Mouse (Mus musculus) forebrain, embryonic 10.5 days (tissue): ENCODE data around the gene Rbm33. TPM values are rescaled to one million over a fixed set of nuclear protein-coding genes. Genes with fewer than 3 reads are reported as not detected.

Source experiments
- DNase-seq: peaks from one replicate; pipeline ENCODE4 v3.0.0-alpha.2; 2017; ENCODE audit warnings: low spot score; ENCODE audit errors: extremely low spot score
- H3K27ac ChIP-seq: fragments of 300-500 bp; sonication (generic); 2 replicates; pipeline ENCODE4 v1.5.1; 2016; ENCODE audit warnings: mild to moderate bottlenecking
- H3K27me3 ChIP-seq: fragments of 300-500 bp; sonication (generic); 2 replicates; pipeline ENCODE4 v1.6.1; 2016; ENCODE audit warnings: mild to moderate bottlenecking; ENCODE audit not compliant: poor library complexity, severe bottlenecking
- H3K36me3 ChIP-seq: fragments of 300-500 bp; sonication (generic); replicated peaks from 2 replicates; pipeline ENCODE4 v1.6.1; 2016; ENCODE audit warnings: mild to moderate bottlenecking, moderate library complexity
- H3K4me1 ChIP-seq: fragments of 300-500 bp; sonication (generic); 2 replicates; pipeline ENCODE4 v1.6.1; 2016
- H3K4me3 ChIP-seq: fragments of 300-500 bp; sonication (generic); 2 replicates; pipeline ENCODE4 v1.5.1; 2016; ENCODE audit warnings: mild to moderate bottlenecking, moderate library complexity
- H3K9me3 ChIP-seq: fragments of 300-500 bp; sonication (generic); 2 replicates; pipeline ENCODE4 v1.6.1; 2016; ENCODE audit warnings: mild to moderate bottlenecking, moderate library complexity
- WGBS: fragments of 180-500 bp; shearing (Covaris S2); methylation state at CpG from one replicate; pipeline ENCODE4 v1.1.7; 2016; 5-methylcytosine and 5-hydroxymethylcytosine counted together
- polyA plus RNA-seq: library from polyadenylated mRNA; unstranded; fragments of >200 nt; fragmentation: Nextera tagmentation; extraction: Ambion mirVana; gene quantifications from 2 replicates; pipeline ENCODE4 v1.2.1, GENCODE M21; 2016

Rbm33 gene
- polyA plus RNA-seq, 1 experiment from 2014 or later: 15.2 TPM

- no peak for DNase-seq
- H3K4me1 ChIP-seq: no peaks in the 10 kb centered on the region
- H3K27ac ChIP-seq: no peak overlapping the region
- H3K36me3 ChIP-seq: peaks cover 88% of the 10 kb centered on the region
- H3K9me3 ChIP-seq: no peaks in the 10 kb centered on the region; the same call in 1 of the 2 replicates
- H3K27me3 ChIP-seq: no peaks in the 10 kb centered on the region
- H3K4me3 ChIP-seq: no peak overlapping the region
Observed at GRCm38 (mm10) chr5:28351857-28352513, 35.1 kb downstream of the Rbm33 start.

- no peaks in the 10 kb centered on the region for H3K4me1 ChIP-seq
- no peaks in the 10 kb centered on the region; the same call in 1 of the 2 replicates for H3K9me3 ChIP-seq
- no peak overlapping the region for H3K4me3 ChIP-seq
- peaks cover 91% of the 10 kb centered on the region for H3K36me3 ChIP-seq
- H3K27me3 ChIP-seq: no peaks in the 10 kb centered on the region
- no peak for DNase-seq
- no peak overlapping the region for H3K27ac ChIP-seq
Observed at GRCm38 (mm10) chr5:28355614-28356013, 38.7 kb downstream of the Rbm33 start.

DNA sequence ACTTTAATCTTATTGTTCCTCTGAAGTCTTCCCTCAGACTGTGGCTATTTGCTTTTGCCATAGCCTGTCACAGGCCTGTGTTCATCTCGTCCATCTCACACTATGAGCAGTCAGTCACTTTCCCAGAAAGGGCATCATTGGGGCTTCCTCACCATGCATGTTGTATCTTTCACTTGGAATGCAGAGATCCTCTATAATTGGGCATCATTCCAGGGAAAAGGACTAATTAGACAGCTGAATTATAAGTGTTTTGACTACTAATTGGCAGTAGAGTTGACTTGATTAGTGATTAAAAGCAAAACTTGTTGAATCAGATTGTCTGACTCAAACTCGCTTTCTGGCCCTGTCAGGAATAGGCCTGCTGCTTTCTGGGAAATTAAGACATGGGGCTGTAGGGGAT, 43.8 kb downstream of the Rbm33 start:
- Histone ChIP-seq H3K36me3 (peaks cover 92% of the 10 kb centered on the region), H3K4me1 (no peaks in the 10 kb centered on the region), H3K9me3 (no peaks in the 10 kb centered on the region), H3K27ac (no peak overlapping the region), H3K4me3 (no peak overlapping the region), H3K27me3 (no peaks in the 10 kb centered on the region)
- no peak for DNase-seq
- WGBS: 88% methylated on average over 2 of the region's 2 CpGs

DNA sequence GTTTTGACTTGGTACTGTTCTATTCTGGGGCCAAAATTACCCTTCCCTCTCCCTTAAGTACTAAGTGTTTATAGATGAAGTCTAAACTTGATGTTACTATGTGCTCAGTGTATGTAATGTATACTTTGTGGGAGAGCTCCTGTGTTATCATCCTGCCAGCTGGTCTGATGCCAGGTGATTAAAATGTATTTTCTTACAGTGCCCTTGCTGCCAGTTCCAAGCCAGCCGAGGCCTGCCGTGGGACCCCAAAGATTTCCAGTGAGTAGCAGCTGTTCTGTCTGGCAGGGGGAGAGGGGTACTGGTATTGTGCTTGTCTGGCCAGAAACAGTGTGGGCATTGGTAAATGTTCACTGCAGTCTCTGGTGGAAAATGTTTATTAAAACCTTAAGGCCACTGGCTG, 51.1 kb downstream of the Rbm33 start:
- Histone ChIP-seq H3K4me1 (no peaks in the 10 kb centered on the region), H3K9me3 (no peaks in the 10 kb centered on the region), H3K27ac (no peak overlapping the region), H3K27me3 (no peaks in the 10 kb centered on the region), H3K36me3 (peaks cover 86% of the 10 kb centered on the region), H3K4me3 (no peak overlapping the region)
- WGBS: 100% methylated on average over 2 of the region's 2 CpGs
- DNase-seq: no peak

DNA sequence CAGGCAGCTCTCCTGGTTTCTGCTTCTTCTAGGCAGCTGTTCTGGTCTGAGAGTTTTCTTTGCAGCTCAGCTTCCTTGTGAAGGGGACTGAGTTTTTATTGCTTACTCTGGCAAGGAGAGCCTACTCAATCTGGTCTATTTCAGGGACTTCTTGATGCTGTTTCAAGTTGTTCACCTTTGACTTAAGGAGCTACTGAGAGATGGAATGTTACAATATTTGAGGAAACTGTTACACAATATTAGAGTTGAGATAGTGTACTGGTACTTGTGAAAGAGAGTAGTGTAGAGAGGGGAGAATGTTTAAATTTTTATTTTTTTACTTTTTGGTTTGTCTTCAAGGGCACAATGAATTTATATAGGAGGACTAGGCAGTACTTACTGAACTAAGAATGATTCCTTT, 53.9 kb downstream of the Rbm33 start:
- no peaks in the 10 kb centered on the region for H3K27me3 ChIP-seq
- peaks cover 8% of the 10 kb centered on the region; the same call in 1 of the 2 replicates for H3K4me1 ChIP-seq
- H3K36me3 ChIP-seq: peaks cover 76% of the 10 kb centered on the region
- H3K9me3 ChIP-seq: no peaks in the 10 kb centered on the region
- H3K27ac ChIP-seq: no peak overlapping the region
- DNase-seq: no peak
- H3K4me3 ChIP-seq: no peak overlapping the region

DNA sequence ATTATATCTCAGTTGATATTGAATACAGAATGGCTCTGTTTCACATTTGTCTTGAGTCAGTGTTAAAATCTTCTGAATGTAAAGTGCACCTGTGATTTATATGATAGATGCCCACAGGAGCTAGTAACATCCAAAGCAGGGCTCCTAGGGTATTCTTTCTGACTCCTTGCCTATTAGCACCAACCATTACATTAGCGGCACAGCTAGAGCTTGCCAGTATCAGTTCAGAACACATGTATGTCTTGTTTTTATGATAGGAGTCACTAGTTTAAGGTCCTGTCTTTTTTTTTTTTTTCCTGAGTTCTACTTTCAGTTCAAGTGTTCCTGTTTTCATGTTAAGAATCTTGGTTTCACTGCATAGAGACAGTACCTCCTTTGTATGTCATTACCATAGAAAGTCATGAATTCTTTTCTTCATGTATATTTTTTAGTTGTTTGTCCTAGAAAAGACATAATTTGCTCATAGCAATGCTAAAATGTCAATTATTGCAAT, 55.3 kb downstream of the Rbm33 start:
- Histone ChIP-seq H3K27ac (no peak overlapping the region), H3K9me3 (no peaks in the 10 kb centered on the region), H3K4me3 (no peak overlapping the region), H3K27me3 (no peaks in the 10 kb centered on the region), H3K36me3 (peaks cover 74% of the 10 kb centered on the region), H3K4me1 (peaks cover 8% of the 10 kb centered on the region; the same call in 1 of the 2 replicates)
- WGBS: 97% methylated on average over 1 of the region's 1 CpGs
- DNase-seq: no peak

DNA sequence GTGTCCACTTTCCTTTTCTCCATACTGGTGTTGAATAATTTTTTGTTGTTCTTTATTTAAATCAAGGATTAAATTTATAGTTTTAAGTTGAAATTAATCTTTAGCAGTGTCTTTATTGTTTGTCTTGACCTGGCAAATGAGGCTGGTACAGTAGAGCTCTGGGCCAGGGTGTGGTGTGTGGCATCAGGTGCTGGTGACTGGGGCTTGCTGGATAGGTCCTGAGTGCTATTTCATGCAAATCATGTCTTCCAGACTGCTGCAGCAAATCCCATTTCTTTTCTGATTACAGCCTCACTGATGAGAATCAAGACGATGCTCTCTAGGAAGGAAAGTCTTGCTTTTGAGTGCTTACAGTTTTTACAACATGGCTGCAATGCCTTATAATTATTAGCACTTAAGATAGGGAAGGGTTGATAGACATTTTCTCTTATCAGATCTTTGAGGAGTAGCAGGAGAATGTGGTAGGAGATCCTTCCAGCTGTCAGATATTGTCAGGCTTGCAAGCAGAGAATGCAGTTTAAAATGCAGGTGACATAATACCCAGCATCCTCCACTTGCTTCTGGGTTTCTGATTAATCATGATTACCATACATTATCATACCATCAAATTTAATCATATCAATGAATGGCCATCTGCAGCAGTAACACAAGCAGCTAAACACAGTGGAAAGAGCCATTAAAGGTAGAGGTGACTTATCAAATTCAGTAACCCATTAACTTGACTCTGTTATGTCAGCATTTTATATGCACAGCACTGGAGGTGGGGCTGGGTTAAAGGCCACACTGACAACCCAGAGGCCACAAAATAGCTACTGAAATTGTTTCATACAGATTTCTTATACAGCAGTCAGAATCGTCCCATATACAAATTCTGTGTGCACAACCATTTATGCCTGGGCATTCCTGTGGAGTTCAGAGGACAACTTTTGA, 56.8 kb downstream of the Rbm33 start:
- Histone ChIP-seq H3K36me3 (peaks cover 72% of the 10 kb centered on the region), H3K4me3 (no peak overlapping the region), H3K4me1 (peaks cover 8% of the 10 kb centered on the region; the same call in 1 of the 2 replicates), H3K27me3 (no peaks in the 10 kb centered on the region), H3K9me3 (no peaks in the 10 kb centered on the region), H3K27ac (no peak overlapping the region)
- DNase-seq: no peak
- WGBS: 95% methylated on average over 2 of the region's 2 CpGs

- Histone ChIP-seq H3K27ac (no peak overlapping the region), H3K9me3 (no peaks in the 10 kb centered on the region), H3K36me3 (peaks cover 64% of the 10 kb centered on the region), H3K27me3 (no peaks in the 10 kb centered on the region), H3K4me3 (no peak overlapping the region), H3K4me1 (peaks cover 8% of the 10 kb centered on the region; the same call in 1 of the 2 replicates)
- DNase-seq: no peak
Observed at GRCm38 (mm10) chr5:28377299-28377698, 60.4 kb downstream of the Rbm33 start.

- no peaks in the 10 kb centered on the region for H3K27me3 ChIP-seq
- no peaks in the 10 kb centered on the region for H3K4me1 ChIP-seq
- no peak overlapping the region for H3K27ac ChIP-seq
- no peaks in the 10 kb centered on the region for H3K9me3 ChIP-seq
- no peak overlapping the region for H3K4me3 ChIP-seq
- no peak for DNase-seq
- peaks cover 59% of the 10 kb centered on the region for H3K36me3 ChIP-seq
- 95% methylated on average over 1 of the region's 1 CpGs for WGBS
Observed at GRCm38 (mm10) chr5:28382289-28382688, 65.4 kb downstream of the Rbm33 start.

- no peaks in the 10 kb centered on the region for H3K4me1 ChIP-seq
- H3K27me3 ChIP-seq: no peaks in the 10 kb centered on the region
- no peak overlapping the region for H3K4me3 ChIP-seq
- DNase-seq: no peak
- no peak overlapping the region for H3K27ac ChIP-seq
- H3K36me3 ChIP-seq: peaks cover 72% of the 10 kb centered on the region
- H3K9me3 ChIP-seq: no peaks in the 10 kb centered on the region
- 94% methylated on average over 3 of the region's 3 CpGs for WGBS
Observed at GRCm38 (mm10) chr5:28386783-28387182, 69.9 kb downstream of the Rbm33 start.

- Histone ChIP-seq H3K4me3 (no peak overlapping the region), H3K27ac (no peak overlapping the region), H3K9me3 (no peaks in the 10 kb centered on the region), H3K36me3 (peaks cover 76% of the 10 kb centered on the region), H3K4me1 (no peaks in the 10 kb centered on the region), H3K27me3 (no peaks in the 10 kb centered on the region)
- DNase-seq: no peak
- 87% methylated on average over 9 of the region's 9 CpGs for WGBS
Observed at GRCm38 (mm10) chr5:28387531-28388179, 70.7 kb downstream of the Rbm33 start.

DNA sequence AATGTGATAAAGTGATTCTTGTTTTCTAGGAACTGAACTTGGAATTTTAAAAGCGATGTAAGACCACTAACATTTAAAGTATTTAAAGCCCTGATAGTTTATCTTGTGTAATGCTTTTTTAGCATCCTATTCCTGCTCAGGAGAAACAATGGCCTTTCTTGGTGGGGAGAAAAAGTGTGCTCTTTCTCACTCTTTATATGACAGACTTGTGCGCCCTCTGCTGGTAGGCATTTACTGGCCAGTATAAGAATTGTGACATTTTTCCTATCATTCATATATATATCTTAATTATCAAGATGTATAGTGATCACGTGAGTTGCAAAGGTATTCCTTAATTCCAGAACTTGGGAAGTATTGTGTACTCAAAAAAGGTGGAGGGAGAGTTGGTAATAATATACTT, 71.3 kb downstream of the Rbm33 start:
- peaks cover 78% of the 10 kb centered on the region for H3K36me3 ChIP-seq
- no peaks in the 10 kb centered on the region for H3K27me3 ChIP-seq
- 70% methylated on average over 3 of the region's 3 CpGs for WGBS
- no peaks in the 10 kb centered on the region for H3K4me1 ChIP-seq
- H3K9me3 ChIP-seq: no peaks in the 10 kb centered on the region
- DNase-seq: peak; percentile 24
- H3K4me3 ChIP-seq: no peak overlapping the region
- H3K27ac ChIP-seq: no peak overlapping the region

GRCm38 (mm10) chr5:28390189-28390588, 73.3 kb downstream of the Rbm33 start:
- H3K27ac ChIP-seq: no peak overlapping the region
- H3K27me3 ChIP-seq: no peaks in the 10 kb centered on the region
- no peak for DNase-seq
- H3K9me3 ChIP-seq: no peaks in the 10 kb centered on the region
- H3K4me1 ChIP-seq: no peaks in the 10 kb centered on the region
- peaks cover 91% of the 10 kb centered on the region for H3K36me3 ChIP-seq
- no peak overlapping the region for H3K4me3 ChIP-seq
- 96% methylated on average over 6 of the region's 6 CpGs for WGBS
